Mouse (Mus musculus) testis, adult 2 months (tissue): ENCODE data around the gene Smok3a. TPM values are rescaled to one million over a fixed set of nuclear protein-coding genes. Genes with fewer than 3 reads are reported as not detected.
"Not testable (repeated sequence)": the region's sequence is repeated elsewhere in the genome, so short reads cannot be mapped to it uniquely, and the experiment has no call there.

Experiments used
- H3K27ac ChIP-seq: fragments of 200-500 bp; 2 replicates; pipeline ENCODE4 v1.5.1; 2012; ENCODE audit warnings: low read depth, low read length; ENCODE audit not compliant: control insufficient read depth, insufficient read depth
- H3K27me3 ChIP-seq: fragments of 200-500 bp; 2 replicates; pipeline ENCODE4 v1.6.1; 2012; ENCODE audit warnings: mild to moderate bottlenecking, low read length, moderate library complexity; ENCODE audit not compliant: control insufficient read depth, insufficient read depth
- H3K36me3 ChIP-seq: fragments of 200-500 bp; 2 replicates; pipeline ENCODE4 v1.6.1; 2012; ENCODE audit warnings: mild to moderate bottlenecking, low read length; ENCODE audit not compliant: control insufficient read depth, insufficient read depth
- H3K4me1 ChIP-seq: fragments of 200-500 bp; 2 replicates; pipeline ENCODE4 v1.6.1; 2012; ENCODE audit warnings: low read length; ENCODE audit not compliant: control insufficient read depth, insufficient read depth
- H3K4me3 ChIP-seq: fragments of 200-500 bp; 2 replicates; pipeline ENCODE4 v1.5.1; 2012; ENCODE audit warnings: low read depth, mild to moderate bottlenecking, low read length, moderate library complexity, mixed read lengths; ENCODE audit not compliant: control insufficient read depth
- CTCF ChIP-seq: fragments of 200-500 bp; IDR thresholded peaks from 2 replicates; pipeline ENCODE4 v1.5.1; 2012; ENCODE audit warnings: low read depth, mild to moderate bottlenecking, inconsistent platforms, low read length, moderate library complexity; ENCODE audit not compliant: control insufficient read depth, insufficient read depth, insufficient replicate concordance
- POLR2A ChIP-seq: fragments of 200-500 bp; IDR thresholded peaks from 2 replicates; pipeline ENCODE4 v1.6.1; 2012; ENCODE audit warnings: low read depth, mild to moderate bottlenecking, inconsistent platforms, low read length, moderate library complexity; ENCODE audit not compliant: control insufficient read depth
- polyA plus RNA-seq: library from polyadenylated mRNA; depleted of rRNA; stranded (reverse); fragments of >200 nt; gene quantifications from 2 replicates; pipeline ENCODE4 v1.2.3, GENCODE M21; 2012

The Smok3a gene
- polyA plus RNA-seq, 1 experiment, result 11.7 TPM

DNA sequence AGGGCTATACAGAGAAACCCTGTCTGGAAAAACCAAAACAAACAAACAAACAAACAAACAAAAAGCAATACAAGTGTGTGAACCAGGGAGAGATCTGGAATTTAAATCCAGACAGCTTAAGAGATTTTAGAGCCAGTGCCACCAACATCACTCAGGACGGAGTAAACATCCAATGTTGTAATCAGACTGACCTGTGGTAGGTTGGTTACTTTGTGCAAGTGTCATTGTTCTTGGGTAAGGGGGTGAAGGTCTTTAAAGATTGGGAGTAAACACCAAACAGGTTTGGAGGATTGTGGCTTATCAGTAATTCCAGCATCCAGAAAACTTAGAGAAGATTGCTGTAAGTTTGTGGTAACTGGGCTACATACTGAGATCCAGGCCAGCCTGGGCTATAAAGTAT, 34.7 kb upstream of the Smok3a start:
- TF ChIP-seq CTCF (no peak), POLR2A (no peak)
- no peak overlapping the region for H3K4me3 ChIP-seq
- no peaks in the 10 kb centered on the region for H3K27me3 ChIP-seq
- H3K4me1 ChIP-seq, result no peaks in the 10 kb centered on the region; the same call in 1 of the 2 replicates
- H3K36me3 ChIP-seq, result no peaks in the 10 kb centered on the region
- no peak overlapping the region for H3K27ac ChIP-seq

DNA sequence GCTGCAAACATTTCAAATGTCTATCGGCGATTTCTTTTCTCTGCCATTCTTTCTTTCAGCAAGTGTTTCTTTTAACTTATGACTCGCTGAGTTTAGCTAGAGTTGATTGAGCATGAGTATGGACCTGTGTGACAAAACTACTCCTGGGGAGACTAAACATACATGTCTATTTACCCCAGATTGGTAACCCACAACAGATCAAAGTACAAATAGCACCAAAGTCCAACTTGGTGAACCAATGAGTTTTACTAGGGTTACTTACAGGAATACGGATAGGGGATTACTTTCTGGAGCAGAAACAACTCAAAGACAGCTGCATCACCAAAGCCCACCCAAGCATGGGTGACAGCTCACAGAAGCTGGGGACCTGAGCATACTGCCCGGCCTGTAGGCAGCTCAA, 11.6 kb upstream of the Smok3a start:
- H3K36me3 ChIP-seq, result no peaks in the 10 kb centered on the region
- H3K27me3 ChIP-seq, result no peaks in the 10 kb centered on the region
- TF ChIP-seq POLR2A (no peak), CTCF (no peak)
- no peak overlapping the region for H3K4me3 ChIP-seq
- H3K4me1 ChIP-seq, result no peaks in the 10 kb centered on the region
- H3K27ac ChIP-seq, result no peak overlapping the region

DNA sequence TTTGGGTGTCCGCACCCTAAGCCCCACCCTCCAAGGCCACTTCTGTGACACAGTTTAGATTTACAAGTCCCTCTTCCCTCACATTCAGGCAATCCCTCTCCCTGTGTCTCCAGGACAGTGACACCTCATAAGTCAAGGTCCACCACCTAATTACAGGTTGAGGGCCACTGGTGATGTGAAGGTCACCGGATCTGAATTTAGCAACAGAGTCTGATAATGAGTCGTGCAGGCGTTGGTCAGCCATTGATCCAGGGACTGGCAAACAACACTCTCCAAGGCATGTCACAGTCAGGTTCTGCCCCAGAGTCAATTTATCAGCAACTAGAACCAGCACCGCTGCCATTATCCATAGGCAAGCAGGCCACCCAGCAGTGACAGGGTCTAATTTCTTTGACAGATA, 8.7 kb upstream of the Smok3a start:
- Histone ChIP-seq H3K4me1 (no peaks in the 10 kb centered on the region), H3K4me3 (no peak overlapping the region), H3K27me3 (no peaks in the 10 kb centered on the region), H3K27ac (no peak overlapping the region), H3K36me3 (no peaks in the 10 kb centered on the region)
- TF ChIP-seq POLR2A (no peak), CTCF (no peak)

DNA sequence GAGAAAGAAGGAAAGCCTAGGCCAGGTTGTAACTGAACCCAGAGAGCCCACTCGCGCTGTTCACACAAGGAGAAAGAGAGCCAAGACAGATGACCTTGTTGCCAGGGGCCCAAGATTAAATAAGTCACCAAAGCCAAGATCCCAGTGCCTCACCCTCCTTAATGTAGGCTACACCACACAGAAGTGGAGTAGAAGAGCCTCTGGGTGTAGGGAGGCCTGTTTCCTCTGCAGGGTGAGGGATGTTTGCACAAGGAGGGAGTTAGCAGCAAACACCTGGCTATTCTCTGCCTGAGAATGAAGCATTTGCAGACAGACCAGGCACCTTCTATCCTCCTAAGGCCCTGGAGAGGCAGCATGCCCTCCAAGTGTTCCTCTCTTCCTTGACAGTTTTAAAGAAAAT, 4.5 kb upstream of the Smok3a start:
- Histone ChIP-seq H3K27ac (no peak overlapping the region), H3K27me3 (no peaks in the 10 kb centered on the region), H3K4me1 (no peaks in the 10 kb centered on the region), H3K36me3 (no peaks in the 10 kb centered on the region), H3K4me3 (no peak overlapping the region)
- no peak for TF ChIP-seq POLR2A
- no peak for TF ChIP-seq CTCF

DNA sequence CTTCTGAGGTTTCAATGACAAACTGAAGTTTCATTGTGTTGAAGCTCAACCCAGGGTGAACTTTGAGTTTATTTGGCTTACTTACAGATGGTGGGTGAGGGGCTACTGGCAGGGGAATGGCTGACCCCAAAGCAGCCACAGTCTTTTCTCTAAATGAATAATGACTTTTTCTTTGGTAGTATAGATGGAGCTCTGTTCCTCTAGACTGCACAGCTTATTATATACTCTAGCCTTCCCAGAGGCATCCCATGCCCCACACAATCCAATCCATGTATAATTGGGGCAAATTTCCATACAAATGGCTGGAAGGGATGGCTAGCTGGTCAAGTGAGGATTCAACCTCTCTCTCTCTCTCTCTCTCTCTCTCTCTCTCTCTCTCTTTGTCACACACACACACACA, 4.1 kb upstream of the Smok3a start:
- Histone ChIP-seq H3K36me3 (no peaks in the 10 kb centered on the region), H3K4me1 (no peaks in the 10 kb centered on the region), H3K4me3 (no peak overlapping the region), H3K27me3 (no peaks in the 10 kb centered on the region), H3K27ac (no peak overlapping the region)
- TF ChIP-seq POLR2A (no peak), CTCF (no peak)

DNA sequence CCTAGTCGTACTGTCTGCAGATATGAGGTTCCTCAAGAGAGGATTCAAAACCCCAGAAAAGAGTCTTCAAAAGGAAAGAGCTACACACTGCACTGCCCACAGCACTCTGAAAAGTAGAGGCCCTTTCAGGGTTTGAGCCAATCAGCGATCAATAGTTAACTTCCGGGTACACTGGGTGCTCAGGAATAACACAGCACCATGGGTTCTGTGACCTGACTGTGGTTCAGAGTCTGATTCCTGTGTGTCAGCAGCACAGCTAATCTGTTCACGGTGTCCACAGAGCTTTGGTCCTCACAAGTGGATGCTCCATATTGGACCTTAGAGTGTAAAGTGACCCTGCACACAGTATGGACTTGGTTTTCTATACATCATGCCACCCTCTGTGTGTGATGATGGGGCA, 1.5 kb upstream of the Smok3a start:
- H3K4me3 ChIP-seq, H3K36me3 ChIP-seq, H3K27me3 ChIP-seq, H3K4me1 ChIP-seq, H3K27ac ChIP-seq: not testable (repeated sequence)

DNA sequence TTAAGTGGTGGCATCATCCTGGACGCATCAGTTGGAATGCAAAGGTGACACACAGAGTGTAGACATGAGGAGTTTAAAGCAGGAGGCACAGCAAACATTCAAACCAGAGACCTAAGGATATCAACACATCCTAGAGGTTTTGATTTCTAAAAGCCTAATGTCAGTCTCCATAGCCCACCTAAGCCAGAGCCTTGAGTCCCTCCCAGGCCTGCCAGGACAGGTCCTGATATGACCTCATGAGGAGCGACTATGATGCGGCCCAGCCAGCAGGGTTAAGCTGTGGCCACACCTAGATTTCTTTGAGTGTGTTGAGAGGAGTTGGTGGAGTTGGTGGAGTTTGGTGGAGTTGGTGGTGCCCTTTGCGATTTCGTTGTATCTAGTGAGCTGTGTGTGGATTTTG, 31.8 kb downstream of the Smok3a start, which contains the start of gene Smok3c:
Gene Smok3c (plus strand): TSS at position 301 of the 400 bp plus-strand sequence.
- not testable (repeated sequence) for H3K27ac ChIP-seq, H3K4me3 ChIP-seq, H3K36me3 ChIP-seq, H3K4me1 ChIP-seq, H3K27me3 ChIP-seq

DNA sequence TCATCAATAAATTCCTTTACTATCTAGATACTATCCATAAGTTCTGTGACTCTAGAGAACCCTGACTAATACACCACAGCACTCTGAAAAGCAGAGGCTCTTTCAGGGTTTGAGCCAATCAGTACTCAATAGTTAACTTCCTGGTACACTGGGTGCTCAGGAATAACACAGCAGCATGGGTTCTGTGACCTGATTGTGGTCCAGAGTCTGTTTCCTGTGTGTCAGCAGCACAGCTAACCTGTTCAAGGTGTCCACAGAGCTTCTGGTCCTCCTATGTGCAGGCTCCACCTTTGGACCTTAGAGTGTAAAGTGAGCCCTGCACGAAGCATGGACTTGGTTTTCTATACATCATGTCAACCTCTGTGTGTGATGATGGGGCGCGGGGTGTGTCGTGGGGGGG, 52.7 kb downstream of the Smok3a start:
- Histone ChIP-seq H3K27ac (no peak overlapping the region), H3K36me3 (no peaks in the 10 kb centered on the region), H3K4me3 (no peak overlapping the region), H3K27me3 (no peaks in the 10 kb centered on the region), H3K4me1 (no peaks in the 10 kb centered on the region)
- TF ChIP-seq CTCF (no peak), POLR2A (no peak)
